Comparison of ENCODE assay signal across 18 mouse cellular contexts in the genomic region with DNA sequence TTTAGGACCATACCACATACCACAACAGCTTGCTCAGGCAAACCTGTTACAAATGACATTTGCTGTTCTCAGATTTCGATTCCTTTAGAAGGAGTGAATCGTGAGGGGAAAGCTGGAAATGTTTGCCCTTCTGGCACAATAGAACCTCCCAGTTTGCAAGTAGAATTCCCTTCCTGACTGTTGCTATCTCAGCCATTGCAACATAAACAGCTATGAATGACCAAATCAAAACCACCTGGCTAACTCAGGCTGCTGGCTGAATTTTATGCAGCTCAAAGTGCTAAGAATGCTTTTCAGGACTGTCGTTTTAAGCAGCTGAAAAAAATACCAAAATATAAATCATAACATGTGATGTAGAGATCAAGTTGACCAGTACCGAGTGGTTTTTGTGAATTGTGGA. TPM values are rescaled to one million over a fixed set of nuclear protein-coding genes. Genes with fewer than 3 reads are reported as not detected.
DNase-seq lines count a peak whose midpoint lies in the region; ATAC-seq and TF ChIP-seq lines count a peak whose summit lies in the region.
"Had no signal": no experiment of that assay in that cellular context is flagged by ENCODE, and none has a peak within 500 bp of the region (broad histone marks: within the 10 kb centered on the region; RNA-seq: fewer than 3 reads in every experiment).

No protein-coding gene starts in this region.

- no peaks in the 10 kb centered on the region for H3K9me3 ChIP-seq in limb, embryonic 10.5 days (replicated peaks)
- no peaks in the 10 kb centered on the region for H3K9me3 ChIP-seq in neural tube, embryonic 15.5 days (replicated peaks)
- H3K9me3 ChIP-seq in hindbrain, embryonic 12.5 days (replicated peaks), result no peaks in the 10 kb centered on the region
- H3K9me3 ChIP-seq: embryonic facial prominence, embryonic 12.5 days; forebrain, embryonic 13.5 days; heart, embryonic 13.5 days had no signal

- peak overlapping the region; percentile 56; the same call in 1 of the 2 replicates for H3K27ac ChIP-seq in limb, embryonic 10.5 days
- H3K27ac ChIP-seq in neural tube, embryonic 15.5 days (replicated peaks), result no peak overlapping the region
- no peak overlapping the region for H3K27ac ChIP-seq in hindbrain, embryonic 12.5 days
- H3K27ac ChIP-seq: embryonic facial prominence, embryonic 12.5 days; forebrain, embryonic 13.5 days; heart, embryonic 13.5 days had no signal

- 62% methylated on average over 4 of the region's 4 CpGs for WGBS in limb, embryonic 10.5 days
- WGBS in neural tube, embryonic 15.5 days, result 81% methylated on average over 4 of the region's 4 CpGs
- 68% methylated on average over 4 of the region's 4 CpGs for WGBS in hindbrain, embryonic 12.5 days

- H3K4me1 ChIP-seq in limb, embryonic 10.5 days, result peaks cover 27% of the 10 kb centered on the region
- H3K4me1 ChIP-seq in neural tube, embryonic 15.5 days, result peaks cover 8% of the 10 kb centered on the region
- peaks cover 5% of the 10 kb centered on the region for H3K4me1 ChIP-seq in hindbrain, embryonic 12.5 days

- H3K4me2 ChIP-seq in myocyte (ENCODE audit: low read depth), result peak overlapping the region; percentile 79
- H3K4me2 ChIP-seq in neural tube, embryonic 15.5 days, result no peak overlapping the region
- H3K4me2 ChIP-seq in hindbrain, embryonic 12.5 days (replicated peaks), result no peak overlapping the region
- H3K4me2 ChIP-seq: embryonic facial prominence, embryonic 12.5 days; forebrain, embryonic 13.5 days; heart, embryonic 13.5 days had no signal

- TF ChIP-seq POLR2A in myocyte (IDR thresholded peaks at IDR 0.05; ENCODE audit: insufficient read length, low read depth), result no peak

- DNase-seq in urinary bladder, adult 2 months (ENCODE audit: low spot score), result peak; percentile 2
- DNase-seq in urinary bladder, postnatal 36 days (ENCODE audit: low spot score in 2 of 2), result no peak
- no peak for DNase-seq in limb, embryonic 10.5 days (ENCODE audit: low spot score)
- no peak for DNase-seq in spleen, adult 18-20 months
- DNase-seq: adrenal gland, adult 8-10 months; adrenal gland, postnatal 36 days; cerebellum, adult 2 months; cerebellum, postnatal 10 days; forebrain, postnatal 0 days; gastrocnemius, postnatal 14 days; heart, postnatal 36 days had no signal

- no peak overlapping the region for H3K4me3 ChIP-seq in limb, embryonic 10.5 days
- no peak overlapping the region for H3K4me3 ChIP-seq in myocyte
- no peak overlapping the region for H3K4me3 ChIP-seq in neural tube, embryonic 15.5 days (replicated peaks)
- H3K4me3 ChIP-seq in hindbrain, embryonic 12.5 days, result no peak overlapping the region
- H3K4me3 ChIP-seq: embryonic facial prominence, embryonic 12.5 days; forebrain, embryonic 13.5 days; heart, embryonic 13.5 days had no signal

- H3K27me3 ChIP-seq in limb, embryonic 10.5 days (ENCODE audit: low read depth, poor library complexity, severe bottlenecking), result no peaks in the 10 kb centered on the region
- H3K27me3 ChIP-seq in myocyte (ENCODE audit: control insufficient read depth, insufficient read depth, insufficient read length), result no peaks in the 10 kb centered on the region
- H3K27me3 ChIP-seq in neural tube, embryonic 15.5 days (replicated peaks), result no peaks in the 10 kb centered on the region
- peaks cover 3% of the 10 kb centered on the region; the same call in 1 of the 2 replicates for H3K27me3 ChIP-seq in hindbrain, embryonic 12.5 days
- H3K27me3 ChIP-seq: embryonic facial prominence, embryonic 12.5 days had no signal

- peaks cover 9% of the 10 kb centered on the region for H3K36me3 ChIP-seq in limb, embryonic 10.5 days
- H3K36me3 ChIP-seq in myocyte (ENCODE audit: control insufficient read depth, insufficient read depth), result peaks cover 5% of the 10 kb centered on the region
- 0 out of 2 replicates have a peak, but pooled peaks cover 5% of the 10 kb centered on the region for H3K36me3 ChIP-seq in neural tube, embryonic 15.5 days
- 0 out of 2 replicates have a peak, but pooled peaks cover 4% of the 10 kb centered on the region for H3K36me3 ChIP-seq in hindbrain, embryonic 12.5 days

- H3K9ac ChIP-seq in neural tube, embryonic 15.5 days (replicated peaks), result no peak overlapping the region
- H3K9ac ChIP-seq in hindbrain, embryonic 12.5 days, result no peak overlapping the region
- H3K9ac ChIP-seq: embryonic facial prominence, embryonic 12.5 days; forebrain, embryonic 13.5 days; forebrain, postnatal 0 days; heart, embryonic 13.5 days had no signal

- no peak overlapping the region for H3ac ChIP-seq in myocyte (ENCODE audit: control insufficient read depth, insufficient read length)

- no peak for ATAC-seq in neural tube, embryonic 15.5 days (ENCODE audit: low FRiP score)
- ATAC-seq in hindbrain, embryonic 12.5 days (ENCODE audit: low FRiP score), result no peak
- ATAC-seq: forebrain, embryonic 13.5 days; forebrain, postnatal 0 days; hindbrain, embryonic 16.5 days had no signal

- H3K79me2 ChIP-seq in myocyte (ENCODE audit: control insufficient read depth, insufficient read depth), result no peaks in the 10 kb centered on the region

TF ChIP-seq in myocyte, 11 proteins besides CTCF, POLR2A, EP300 and RAD21:
- TF ChIP-seq USF1 (IDR thresholded peaks at IDR 0.05; ENCODE audit: low read depth), result no peak
- 0 out of 2 replicates have a peak, but pooled peaks have one; percentile 26 for TF ChIP-seq CEBPB (IDR thresholded peaks at IDR 0.05; ENCODE audit: insufficient read depth, poor library complexity, severe bottlenecking)
- no peak for TF ChIP-seq MYOD1 (IDR thresholded peaks at IDR 0.05; ENCODE audit: control insufficient read depth in 1 of 3, insufficient read length in 2 of 3, low read depth in 2 of 3)
- no peak for TF ChIP-seq MAX (IDR thresholded peaks at IDR 0.05; ENCODE audit: low read depth)
- TF ChIP-seq SRF (IDR thresholded peaks at IDR 0.05; ENCODE audit: control insufficient read depth, insufficient read length, low read depth), result no peak
- no peak for TF ChIP-seq TCF12 (IDR thresholded peaks at IDR 0.05; ENCODE audit: insufficient read depth, poor library complexity, severe bottlenecking)
- no peak for TF ChIP-seq E2F4 (IDR thresholded peaks at IDR 0.05; ENCODE audit: insufficient read depth)
- peak in 1 of 3 experiments; percentile 9 for TF ChIP-seq MYOG (IDR thresholded peaks at IDR 0.05; ENCODE audit: control insufficient read depth in 1 of 3, insufficient read depth in 1 of 3, insufficient read length in 2 of 3, low read depth in 2 of 3)
- no peak for TF ChIP-seq TCF3 (IDR thresholded peaks at IDR 0.05; ENCODE audit: insufficient read length, low read depth)

RNA-seq across cellular contexts. Expression of gene Gsto2, which starts 3.6 kb away (rescaled TPM):
- polyA plus RNA-seq in urinary bladder, adult 2 months (2012; rRNA removed), result 4.9 and 7.3 TPM in 2 replicates
- 0.59 and 1.0 TPM in 2 replicates for polyA plus RNA-seq in limb, embryonic 10.5 days (2016; fragmentation: Nextera tagmentation; extraction: Ambion mirVana)
- polyA plus RNA-seq in myocyte (2012; fragmentation: generic; extraction: Trizol), result 5.7 TPM
- 1.4 and 1.8 TPM in 2 replicates for polyA plus RNA-seq in neural tube, embryonic 15.5 days (2015; fragmentation: Nextera tagmentation; extraction: Ambion mirVana)
- 0.96 and 1.3 TPM in 2 replicates for polyA plus RNA-seq in hindbrain, embryonic 12.5 days (2016; fragmentation: Nextera tagmentation; extraction: Ambion mirVana)

RNA-seq across cellular contexts. Expression of gene Gsto1, which starts 14.2 kb away (rescaled TPM):
- polyA plus RNA-seq in urinary bladder, adult 2 months (2012; rRNA removed), result 478 and 508 TPM in 2 replicates
- 241 and 258 TPM in 2 replicates for polyA plus RNA-seq in limb, embryonic 10.5 days (2016; fragmentation: Nextera tagmentation; extraction: Ambion mirVana)
- polyA plus RNA-seq in myocyte (2012; fragmentation: generic; extraction: Trizol), result 232 TPM
- polyA plus RNA-seq in neural tube, embryonic 15.5 days (2015; fragmentation: Nextera tagmentation; extraction: Ambion mirVana), result 156 and 169 TPM in 2 replicates
- 102 and 106 TPM in 2 replicates for polyA plus RNA-seq in hindbrain, embryonic 12.5 days (2016; fragmentation: Nextera tagmentation; extraction: Ambion mirVana)

RNA-seq across cellular contexts. Expression of gene Cfap43, which starts 50.1 kb away (rescaled TPM):
- polyA plus RNA-seq in urinary bladder, adult 2 months (2012; rRNA removed), result 0.21 and 0.66 TPM in 2 replicates
- 0.05 and 0.09 TPM in 2 replicates for polyA plus RNA-seq in limb, embryonic 10.5 days (2016; fragmentation: Nextera tagmentation; extraction: Ambion mirVana)
- polyA plus RNA-seq in myocyte (2012; fragmentation: generic; extraction: Trizol), result 0.02 TPM
- polyA plus RNA-seq in neural tube, embryonic 15.5 days (2015; fragmentation: Nextera tagmentation; extraction: Ambion mirVana), result 0.51 and 0.98 TPM in 2 replicates
- 1.7 and 3.2 TPM in 2 replicates for polyA plus RNA-seq in hindbrain, embryonic 12.5 days (2016; fragmentation: Nextera tagmentation; extraction: Ambion mirVana)

RNA-seq across cellular contexts. Expression of gene Itprip, which starts 50.1 kb away (rescaled TPM):
- 6.3 and 7.8 TPM in 2 replicates for polyA plus RNA-seq in urinary bladder, adult 2 months (2012; rRNA removed)
- polyA plus RNA-seq in limb, embryonic 10.5 days (2016; fragmentation: Nextera tagmentation; extraction: Ambion mirVana), result 19.0 and 27.5 TPM in 2 replicates
- polyA plus RNA-seq in myocyte (2012; fragmentation: generic; extraction: Trizol), result 54.1 TPM
- polyA plus RNA-seq in neural tube, embryonic 15.5 days (2015; fragmentation: Nextera tagmentation; extraction: Ambion mirVana), result 3.6 and 7.8 TPM in 2 replicates
- 16.1 and 16.6 TPM in 2 replicates for polyA plus RNA-seq in hindbrain, embryonic 12.5 days (2016; fragmentation: Nextera tagmentation; extraction: Ambion mirVana)
